Mouse (Mus musculus) midbrain, embryonic 12.5 days (tissue): ENCODE measurements around the gene Gm13101. TPM values are rescaled to one million over a fixed set of nuclear protein-coding genes. Genes with fewer than 3 reads are reported as not detected.
"Not testable (repeated sequence)": the region's sequence is repeated elsewhere in the genome, so short reads cannot be mapped to it uniquely, and the experiment has no call there.

ENCODE experiments used
- ATAC-seq: fragments of 200-750 bp; cut with Nextera tagmentation; 2 replicates; pipeline ENCODE4 v1.8.0; 2017; ENCODE audit warnings: low read depth, moderate TSS enrichment, moderate library complexity; ENCODE audit not compliant: low FRiP score
- H3K27ac ChIP-seq: fragments of 300-500 bp; sonication (generic); replicated peaks from 2 replicates; pipeline ENCODE4 v1.5.1; 2016; ENCODE audit warnings: mild to moderate bottlenecking
- H3K27me3 ChIP-seq: fragments of 300-500 bp; sonication (generic); 2 replicates; pipeline ENCODE4 v1.6.1; 2016; ENCODE audit warnings: mild to moderate bottlenecking
- H3K36me3 ChIP-seq: fragments of 300-500 bp; sonication (generic); 2 replicates; pipeline ENCODE4 v1.6.1; 2016
- H3K4me1 ChIP-seq: fragments of 300-500 bp; sonication (generic); 2 replicates; pipeline ENCODE4 v1.6.1; 2016
- H3K4me2 ChIP-seq: fragments of 300-500 bp; sonication (generic); replicated peaks from 2 replicates; pipeline ENCODE4 v1.6.1; 2016; ENCODE audit warnings: mild to moderate bottlenecking, moderate library complexity
- H3K4me3 ChIP-seq: fragments of 300-500 bp; sonication (generic); 2 replicates; pipeline ENCODE4 v1.5.1; 2016; ENCODE audit warnings: mild to moderate bottlenecking
- H3K9ac ChIP-seq: fragments of 300-500 bp; sonication (generic); replicated peaks from 2 replicates; pipeline ENCODE4 v1.6.1; 2016; ENCODE audit warnings: mild to moderate bottlenecking, moderate library complexity
- H3K9me3 ChIP-seq: fragments of 300-500 bp; sonication (generic); 2 replicates; pipeline ENCODE4 v1.6.1; 2016; ENCODE audit warnings: mild to moderate bottlenecking
- WGBS: fragments of 180-500 bp; shearing (Covaris S2); methylation state at CpG from one replicate; pipeline ENCODE4 v1.1.7; 2016; 5-methylcytosine and 5-hydroxymethylcytosine counted together
- polyA plus RNA-seq: library from polyadenylated mRNA; unstranded; fragments of >200 nt; fragmentation: Nextera tagmentation; extraction: Ambion mirVana; gene quantifications from 2 replicates; pipeline ENCODE4 v1.2.1, GENCODE M21; 2016

The Gm13101 gene
- not detected in 2 replicates for polyA plus RNA-seq

GRCm38 (mm10) chr4:143966850-143967249 lies at the start of gene Gm13101:
TSS of gene Gm13101 (minus strand) at chr4:143966950.
- H3K36me3 ChIP-seq, ATAC-seq, H3K4me2 ChIP-seq, H3K4me1 ChIP-seq, H3K27me3 ChIP-seq, H3K9ac ChIP-seq, H3K27ac ChIP-seq, H3K4me3 ChIP-seq: not testable (repeated sequence)
- 46% methylated on average over 2 of the region's 2 CpGs for WGBS
- 0 out of 2 replicates have a peak, but pooled peaks cover 13% of the 10 kb centered on the region for H3K9me3 ChIP-seq

GRCm38 (mm10) chr4:143994269-143994668 lies 27.5 kb upstream of the Gm13101 start, which contains the start of gene Pramef17:
TSS of gene Pramef17 (minus strand) at chr4:143994369.
- H3K4me1 ChIP-seq, H3K36me3 ChIP-seq, H3K4me2 ChIP-seq, H3K27ac ChIP-seq, ATAC-seq, H3K4me3 ChIP-seq, H3K27me3 ChIP-seq, H3K9ac ChIP-seq: not testable (repeated sequence)
- peaks cover 16% of the 10 kb centered on the region for H3K9me3 ChIP-seq
- WGBS, result 51% methylated on average over 3 of the region's 3 CpGs

- not testable (repeated sequence) for H3K36me3 ChIP-seq, H3K9ac ChIP-seq, H3K27ac ChIP-seq, H3K4me3 ChIP-seq, H3K4me1 ChIP-seq, H3K4me2 ChIP-seq, H3K9me3 ChIP-seq, H3K27me3 ChIP-seq, ATAC-seq
- WGBS, result 93% methylated on average over 17 of the region's 17 CpGs
These were observed 21.4 kb upstream of the Gm13101 start for GRCm38 (mm10) chr4:143988126-143988525.

GRCm38 (mm10) chr4:143987475-143987941 lies 20.8 kb upstream of the Gm13101 start:
- H3K27ac ChIP-seq, H3K4me2 ChIP-seq, ATAC-seq, H3K27me3 ChIP-seq, H3K4me1 ChIP-seq, H3K9me3 ChIP-seq, H3K4me3 ChIP-seq, H3K36me3 ChIP-seq, H3K9ac ChIP-seq: not testable (repeated sequence)
- 92% methylated on average over 9 of the region's 17 CpGs for WGBS

- not testable (repeated sequence) for H3K4me3 ChIP-seq, H3K27ac ChIP-seq, H3K4me1 ChIP-seq, H3K4me2 ChIP-seq, H3K9me3 ChIP-seq, H3K36me3 ChIP-seq, ATAC-seq, H3K27me3 ChIP-seq, H3K9ac ChIP-seq
- WGBS, result 91% methylated on average over 6 of the region's 9 CpGs
These were observed 19.0 kb upstream of the Gm13101 start for GRCm38 (mm10) chr4:143985733-143986132.

- not testable (repeated sequence) for H3K9me3 ChIP-seq, H3K36me3 ChIP-seq, H3K27ac ChIP-seq, H3K4me2 ChIP-seq, ATAC-seq, H3K4me1 ChIP-seq, H3K27me3 ChIP-seq, H3K9ac ChIP-seq, H3K4me3 ChIP-seq
- no CpG with 5 or more reads among the region's 7 CpGs for WGBS
These were observed 18.4 kb upstream of the Gm13101 start for GRCm38 (mm10) chr4:143985165-143985564.

- H3K27me3 ChIP-seq, H3K4me2 ChIP-seq, H3K4me1 ChIP-seq, H3K27ac ChIP-seq, ATAC-seq, H3K36me3 ChIP-seq, H3K4me3 ChIP-seq, H3K9ac ChIP-seq, H3K9me3 ChIP-seq: not testable (repeated sequence)
- 17% methylated on average over 1 of the region's 1 CpGs for WGBS
These were observed 16.7 kb upstream of the Gm13101 start for GRCm38 (mm10) chr4:143983446-143983845.

GRCm38 (mm10) chr4:143950916-143951315 lies 15.8 kb downstream of the Gm13101 start, which contains the start of gene Pramef25:
TSS of gene Pramef25 (minus strand) at chr4:143951016.
- not testable (repeated sequence) for H3K27me3 ChIP-seq, H3K9ac ChIP-seq, H3K4me2 ChIP-seq, H3K4me3 ChIP-seq, ATAC-seq, H3K4me1 ChIP-seq, H3K27ac ChIP-seq, H3K36me3 ChIP-seq
- H3K9me3 ChIP-seq, result 0 out of 2 replicates have a peak, but pooled peaks cover 19% of the 10 kb centered on the region
- 92% methylated on average over 1 of the region's 1 CpGs for WGBS

Other genes with a start within 250 kb of the Gm13101 start
- not detected in 2 replicates for gene Gm13078, start 247.5 kb downstream of the Gm13101 start, polyA plus RNA-seq
- not detected in 2 replicates for gene Gm13023, start 177.6 kb downstream of the Gm13101 start, polyA plus RNA-seq
- gene Gm13084, start 150.9 kb downstream of the Gm13101 start, polyA plus RNA-seq, result not detected in 2 replicates
- gene Gm13103, start 120.5 kb downstream of the Gm13101 start, polyA plus RNA-seq, result not detected in 2 replicates
- gene Pramef6, start 66.6 kb downstream of the Gm13101 start, polyA plus RNA-seq, result not detected in 2 replicates
- not detected in 2 replicates for gene Pramef25, start 15.9 kb downstream of the Gm13101 start, polyA plus RNA-seq
- gene Pramef17, start 27.4 kb upstream of the Gm13101 start, polyA plus RNA-seq, result not detected in 2 replicates
- gene Pramel4, start 92.2 kb upstream of the Gm13101 start, polyA plus RNA-seq, result not detected in 2 replicates
- gene Gm13102, start 139.5 kb upstream of the Gm13101 start, polyA plus RNA-seq, result not detected in 2 replicates
- gene Oog3, start 195.7 kb upstream of the Gm13101 start, polyA plus RNA-seq, result not detected in 2 replicates
- not detected in 2 replicates for gene Oog2, start 223.8 kb upstream of the Gm13101 start, polyA plus RNA-seq
- gene C87977, start 246.4 kb upstream of the Gm13101 start, polyA plus RNA-seq, result not detected in 2 replicates